Mouse (Mus musculus): ENCODE results near the gene Cdk4. TPM values are rescaled to one million over a fixed set of nuclear protein-coding genes. Genes with fewer than 3 reads are reported as not detected.

Cdk4 gene
- polyA plus RNA-seq, 1 experiment from 2014 or later, result 3,194 TPM

GRCm38 (mm10) chr10:127103631-127104030 is 40.3 kb downstream of the Cdk4 start:
- no peak for DNase-seq (ENCODE audit: low spot score)
- H3K27me3 ChIP-seq (ENCODE audit: control insufficient read depth, insufficient read depth, low read length), result no peaks in the 10 kb centered on the region
- no peaks in the 10 kb centered on the region for H3K9me3 ChIP-seq (ENCODE audit: control insufficient read depth, low read length)
- H3K36me3 ChIP-seq (ENCODE audit: control insufficient read depth, insufficient read depth, low read length), result no peaks in the 10 kb centered on the region
- 83% methylated on average over 7 of the region's 7 CpGs for WGBS
- no peaks in the 10 kb centered on the region for H3K4me1 ChIP-seq (ENCODE audit: control insufficient read depth, insufficient read depth, low read length)
- no peak for ATAC-seq (ENCODE audit: insufficient number of reproducible peaks, low FRiP score, low TSS enrichment, low read depth)
- no peak overlapping the region for H3K4me2 ChIP-seq (ENCODE audit: low read depth, severe bottlenecking)
- no peak overlapping the region for H3K9ac ChIP-seq (ENCODE audit: low read length)
- H3K4me3 ChIP-seq (ENCODE audit: low read depth, low read length), result no peak overlapping the region
- H3K27ac ChIP-seq (replicated peaks; ENCODE audit: low read depth, low read length), result no peak overlapping the region

GRCm38 (mm10) chr10:127107563-127108261 is 44.4 kb downstream of the Cdk4 start:
- H3K9ac ChIP-seq (ENCODE audit: low read length), result no peak overlapping the region
- no peaks in the 10 kb centered on the region for H3K27me3 ChIP-seq (ENCODE audit: control insufficient read depth, insufficient read depth, low read length)
- no peaks in the 10 kb centered on the region for H3K9me3 ChIP-seq (ENCODE audit: control insufficient read depth, low read length)
- H3K27ac ChIP-seq (replicated peaks; ENCODE audit: low read depth, low read length), result no peak overlapping the region
- no peak overlapping the region for H3K4me2 ChIP-seq (ENCODE audit: low read depth, severe bottlenecking)
- ATAC-seq (ENCODE audit: insufficient number of reproducible peaks, low FRiP score, low TSS enrichment, low read depth) (no peak), DNase-seq (ENCODE audit: low spot score) (no peak)
- no peak overlapping the region for H3K4me3 ChIP-seq (ENCODE audit: low read depth, low read length)
- H3K4me1 ChIP-seq (ENCODE audit: control insufficient read depth, insufficient read depth, low read length), result no peaks in the 10 kb centered on the region
- 84% methylated on average over 16 of the region's 16 CpGs for WGBS
- no peaks in the 10 kb centered on the region for H3K36me3 ChIP-seq (ENCODE audit: control insufficient read depth, insufficient read depth, low read length)

DNA sequence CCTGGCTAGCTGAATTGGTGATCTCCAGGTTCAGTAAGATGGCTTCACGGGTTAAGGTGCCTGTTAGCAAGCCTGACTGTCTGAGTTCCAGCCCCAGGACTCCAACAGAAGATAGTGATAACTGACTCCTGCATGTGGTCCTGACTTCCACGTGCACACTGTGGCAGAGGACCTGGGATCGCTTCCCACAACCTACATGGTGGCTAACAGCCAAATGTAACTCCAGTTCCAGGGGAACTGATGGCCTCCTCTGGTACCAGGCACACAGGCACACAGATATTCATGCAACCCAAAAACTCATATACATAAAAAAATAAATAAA is 44.9 kb downstream of the Cdk4 start:
- Histone ChIP-seq H3K27ac (replicated peaks; ENCODE audit: low read depth, low read length) (no peak overlapping the region), H3K36me3 (ENCODE audit: control insufficient read depth, insufficient read depth, low read length) (no peaks in the 10 kb centered on the region), H3K9ac (ENCODE audit: low read length) (no peak overlapping the region), H3K4me2 (ENCODE audit: low read depth, severe bottlenecking) (no peak overlapping the region), H3K27me3 (ENCODE audit: control insufficient read depth, insufficient read depth, low read length) (no peaks in the 10 kb centered on the region), H3K9me3 (ENCODE audit: control insufficient read depth, low read length) (no peaks in the 10 kb centered on the region), H3K4me3 (ENCODE audit: low read depth, low read length) (no peak overlapping the region), H3K4me1 (ENCODE audit: control insufficient read depth, insufficient read depth, low read length) (no peaks in the 10 kb centered on the region)
- DNase-seq (ENCODE audit: low spot score), result no peak
- no peak for ATAC-seq (ENCODE audit: insufficient number of reproducible peaks, low FRiP score, low TSS enrichment, low read depth)
- 76% methylated on average over 3 of the region's 3 CpGs for WGBS

DNA sequence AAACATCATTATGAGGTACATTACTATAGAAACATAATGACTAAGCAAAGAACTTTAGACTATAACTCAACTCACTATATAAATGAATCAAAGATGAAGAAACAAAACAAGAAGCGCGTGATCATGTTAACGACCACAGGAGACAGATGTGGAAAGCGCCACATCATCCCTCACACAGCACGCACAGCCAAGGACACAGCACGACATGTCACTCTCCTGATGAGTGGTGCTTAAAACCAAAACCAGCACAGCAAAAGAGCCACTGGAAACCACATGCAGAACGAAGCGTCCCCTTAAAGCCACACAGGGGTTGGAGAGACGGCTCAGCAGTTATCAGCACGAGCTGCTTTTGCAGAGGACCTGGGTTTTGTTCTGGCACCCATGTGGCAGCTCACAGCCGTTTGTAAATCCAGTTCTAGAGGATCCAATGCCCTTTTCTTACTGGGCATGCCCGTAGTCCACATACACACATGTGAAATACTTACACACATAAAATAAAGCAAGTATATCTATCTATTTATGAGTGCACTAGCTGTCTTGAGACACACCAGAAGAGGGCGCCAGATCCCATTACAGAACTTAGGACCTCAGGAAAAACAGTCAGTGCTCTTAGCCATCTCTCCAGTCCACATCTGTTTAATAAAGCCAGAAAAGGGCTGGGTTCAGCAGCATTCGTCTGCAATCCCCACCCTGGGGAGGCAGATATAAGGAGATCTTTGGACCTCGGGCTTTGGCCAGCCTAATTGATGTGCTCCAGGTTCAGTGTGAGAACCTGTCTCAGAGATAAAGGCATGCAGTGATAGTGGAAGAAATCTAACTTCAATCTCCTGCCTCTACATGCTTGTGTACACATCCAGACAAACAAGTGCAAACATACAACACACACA is 47.9 kb downstream of the Cdk4 start:
- DNase-seq (ENCODE audit: low spot score) (no peak), ATAC-seq (ENCODE audit: insufficient number of reproducible peaks, low FRiP score, low TSS enrichment, low read depth) (no peak)
- H3K27me3 ChIP-seq (ENCODE audit: control insufficient read depth, insufficient read depth, low read length), result no peaks in the 10 kb centered on the region
- no peak overlapping the region for H3K4me2 ChIP-seq (ENCODE audit: low read depth, severe bottlenecking)
- H3K27ac ChIP-seq (replicated peaks; ENCODE audit: low read depth, low read length), result no peak overlapping the region
- H3K4me1 ChIP-seq (ENCODE audit: control insufficient read depth, insufficient read depth, low read length), result no peaks in the 10 kb centered on the region
- no peaks in the 10 kb centered on the region for H3K36me3 ChIP-seq (ENCODE audit: control insufficient read depth, insufficient read depth, low read length)
- no peak overlapping the region for H3K4me3 ChIP-seq (ENCODE audit: low read depth, low read length)
- no peak overlapping the region for H3K9ac ChIP-seq (ENCODE audit: low read length)
- 88% methylated on average over 15 of the region's 15 CpGs for WGBS
- H3K9me3 ChIP-seq (ENCODE audit: control insufficient read depth, low read length), result no peaks in the 10 kb centered on the region

GRCm38 (mm10) chr10:127114408-127114807 is 51.1 kb downstream of the Cdk4 start:
- WGBS, result 93% methylated on average over 11 of the region's 11 CpGs
- no peak overlapping the region for H3K9ac ChIP-seq (ENCODE audit: low read length)
- no peaks in the 10 kb centered on the region for H3K4me1 ChIP-seq (ENCODE audit: control insufficient read depth, insufficient read depth, low read length)
- H3K36me3 ChIP-seq (ENCODE audit: control insufficient read depth, insufficient read depth, low read length), result peaks cover 4% of the 10 kb centered on the region; the same call in 1 of the 2 replicates
- H3K9me3 ChIP-seq (ENCODE audit: control insufficient read depth, low read length), result no peaks in the 10 kb centered on the region
- H3K27ac ChIP-seq (replicated peaks; ENCODE audit: low read depth, low read length), result no peak overlapping the region
- H3K4me3 ChIP-seq (ENCODE audit: low read depth, low read length), result no peak overlapping the region
- ATAC-seq (ENCODE audit: insufficient number of reproducible peaks, low FRiP score, low TSS enrichment, low read depth), result no peak
- no peak overlapping the region for H3K4me2 ChIP-seq (ENCODE audit: low read depth, severe bottlenecking)
- no peak for DNase-seq (ENCODE audit: low spot score)
- H3K27me3 ChIP-seq (ENCODE audit: control insufficient read depth, insufficient read depth, low read length), result no peaks in the 10 kb centered on the region

- no peak for DNase-seq (ENCODE audit: low spot score)
- H3K4me3 ChIP-seq (ENCODE audit: low read depth, low read length), result no peak overlapping the region
- ATAC-seq (ENCODE audit: insufficient number of reproducible peaks, low FRiP score, low TSS enrichment, low read depth), result no peak
- H3K27me3 ChIP-seq (ENCODE audit: control insufficient read depth, insufficient read depth, low read length), result no peaks in the 10 kb centered on the region
- H3K36me3 ChIP-seq (ENCODE audit: control insufficient read depth, insufficient read depth, low read length), result peaks cover 4% of the 10 kb centered on the region; the same call in 1 of the 2 replicates
- H3K4me1 ChIP-seq (ENCODE audit: control insufficient read depth, insufficient read depth, low read length), result no peaks in the 10 kb centered on the region
- no peak overlapping the region for H3K27ac ChIP-seq (replicated peaks; ENCODE audit: low read depth, low read length)
- no peak overlapping the region for H3K9ac ChIP-seq (ENCODE audit: low read length)
- H3K9me3 ChIP-seq (ENCODE audit: control insufficient read depth, low read length), result no peaks in the 10 kb centered on the region
- no peak overlapping the region for H3K4me2 ChIP-seq (ENCODE audit: low read depth, severe bottlenecking)
- 85% methylated on average over 2 of the region's 2 CpGs for WGBS
Observed at GRCm38 (mm10) chr10:127115068-127115467, 51.7 kb downstream of the Cdk4 start.

Other genes with a start within 250 kb of the Cdk4 start
- gene Atp23, start 162.2 kb upstream of the Cdk4 start, polyA plus RNA-seq (2014; fragmentation: Nextera tagmentation; extraction: Ambion mirVana), result 20.8 and 21.9 TPM in 2 replicates
- gene Ctdsp2, start 84.8 kb upstream of the Cdk4 start, polyA plus RNA-seq (2014; fragmentation: Nextera tagmentation; extraction: Ambion mirVana), result 77.3 and 84.9 TPM in 2 replicates
- gene Avil, start 62.8 kb upstream of the Cdk4 start, polyA plus RNA-seq (2014; fragmentation: Nextera tagmentation; extraction: Ambion mirVana), result 0.07 and 0.16 TPM in 2 replicates
- 87.4 and 91.8 TPM in 2 replicates for gene Tsfm, start 32.7 kb upstream of the Cdk4 start, polyA plus RNA-seq (2014; fragmentation: Nextera tagmentation; extraction: Ambion mirVana)
- gene Mettl1, start 22.1 kb upstream of the Cdk4 start, polyA plus RNA-seq (2014; fragmentation: Nextera tagmentation; extraction: Ambion mirVana), result 47.6 and 50.4 TPM in 2 replicates
- 0.19 and 0.31 TPM in 2 replicates for gene Eef1akmt3, start 22.0 kb upstream of the Cdk4 start, polyA plus RNA-seq (2014; fragmentation: Nextera tagmentation; extraction: Ambion mirVana)
- gene Cyp27b1, start 15.3 kb upstream of the Cdk4 start, polyA plus RNA-seq (2014; fragmentation: Nextera tagmentation; extraction: Ambion mirVana), result not detected in 2 replicates
- gene March9, start 3.4 kb upstream of the Cdk4 start, polyA plus RNA-seq (2014; fragmentation: Nextera tagmentation; extraction: Ambion mirVana), result 1.2 and 1.6 TPM in 2 replicates
- 123 and 134 TPM in 2 replicates for gene Tspan31, start 6.7 kb downstream of the Cdk4 start, polyA plus RNA-seq (2014; fragmentation: Nextera tagmentation; extraction: Ambion mirVana)
- 0.05 and 0.06 TPM in 2 replicates for gene Agap2, start 11.8 kb downstream of the Cdk4 start, polyA plus RNA-seq (2014; fragmentation: Nextera tagmentation; extraction: Ambion mirVana)
- 29.5 and 32.7 TPM in 2 replicates for gene Os9, start 57.6 kb downstream of the Cdk4 start, polyA plus RNA-seq (2014; fragmentation: Nextera tagmentation; extraction: Ambion mirVana)
- gene B4galnt1, start 101.7 kb downstream of the Cdk4 start, polyA plus RNA-seq (2014; fragmentation: Nextera tagmentation; extraction: Ambion mirVana), result 3.4 TPM in 2 replicates
- gene Slc26a10, start 117.1 kb downstream of the Cdk4 start, polyA plus RNA-seq (2014; fragmentation: Nextera tagmentation; extraction: Ambion mirVana), result 2.7 and 4.1 TPM in 2 replicates
- 37.2 and 40.3 TPM in 2 replicates for gene Arhgef25, start 126.5 kb downstream of the Cdk4 start, polyA plus RNA-seq (2014; fragmentation: Nextera tagmentation; extraction: Ambion mirVana)
- 138 TPM in 2 replicates for gene Dtx3, start 132.2 kb downstream of the Cdk4 start, polyA plus RNA-seq (2014; fragmentation: Nextera tagmentation; extraction: Ambion mirVana)
- gene Pip4k2c, start 148.1 kb downstream of the Cdk4 start, polyA plus RNA-seq (2014; fragmentation: Nextera tagmentation; extraction: Ambion mirVana), result 17.8 and 20.3 TPM in 2 replicates
- 2.1 and 3.8 TPM in 2 replicates for gene Kif5a, start 199.8 kb downstream of the Cdk4 start, polyA plus RNA-seq (2014; fragmentation: Nextera tagmentation; extraction: Ambion mirVana)
- 160 and 170 TPM in 2 replicates for gene Dctn2, start 202.8 kb downstream of the Cdk4 start, polyA plus RNA-seq (2014; fragmentation: Nextera tagmentation; extraction: Ambion mirVana)
- 17.0 and 17.2 TPM in 2 replicates for gene Mbd6, start 225.5 kb downstream of the Cdk4 start, polyA plus RNA-seq (2014; fragmentation: Nextera tagmentation; extraction: Ambion mirVana)
- gene Mars, start 248.3 kb downstream of the Cdk4 start, polyA plus RNA-seq (2014; fragmentation: Nextera tagmentation; extraction: Ambion mirVana), result 167 and 170 TPM in 2 replicates